15 mouse cellular contexts compared by ENCODE assay signal in the genomic region with DNA sequence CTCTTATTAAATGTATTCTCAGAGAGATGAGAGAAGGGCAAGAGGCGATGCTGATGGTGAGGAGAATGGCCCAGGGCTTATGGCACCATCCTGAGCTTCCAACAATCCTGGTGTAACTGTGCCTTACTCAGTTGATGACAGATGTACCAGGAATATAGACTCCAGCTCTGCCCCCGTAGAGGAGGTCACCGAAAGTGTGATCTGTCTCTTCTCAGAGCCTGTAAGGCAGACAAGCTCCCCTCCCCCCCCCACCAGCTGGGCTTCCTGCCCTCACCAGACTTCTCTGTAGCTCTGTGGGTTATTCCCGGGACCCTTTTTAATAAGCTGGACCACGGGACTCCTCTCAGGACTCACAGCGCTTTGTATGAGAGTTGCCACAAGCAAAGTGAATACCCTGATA.
"Had no signal": no experiment of that assay in that cellular context is flagged by ENCODE, and none has a peak within 500 bp of the region (broad histone marks: within the 10 kb centered on the region; RNA-seq: fewer than 3 reads in every experiment).

No protein-coding gene starts in this region.

- DNase-seq: lung, embryonic 14.5 days; lung, postnatal 10 days; lung, postnatal 4 days; midbrain, embryonic 14.5 days; retina, postnatal 1 day; right cerebral cortex, postnatal 4 days; spleen, adult 18-20 months; thymus, adult 18-20 months; thymus, postnatal 14 days had no signal

- H3K9me3 ChIP-seq: limb, embryonic 15.5 days; liver, embryonic 12.5 days; midbrain, embryonic 10.5 days; neural tube, embryonic 13.5 days had no signal

- H3K27ac ChIP-seq: left cerebral cortex, adult 2 months; limb, embryonic 15.5 days; liver, embryonic 12.5 days; midbrain, embryonic 10.5 days; neural tube, embryonic 13.5 days had no signal

- H3K4me3 ChIP-seq: left cerebral cortex, adult 2 months; limb, embryonic 15.5 days; liver, embryonic 12.5 days; midbrain, embryonic 10.5 days; myocyte; neural tube, embryonic 13.5 days had no signal

- H3K36me3 ChIP-seq: limb, embryonic 15.5 days; liver, embryonic 12.5 days; midbrain, embryonic 10.5 days; neural tube, embryonic 13.5 days had no signal

- H3K9ac ChIP-seq: limb, embryonic 15.5 days; liver, embryonic 12.5 days; lung, embryonic 14.5 days; neural tube, embryonic 13.5 days had no signal

- H3K4me2 ChIP-seq: limb, embryonic 15.5 days; liver, embryonic 12.5 days; lung, embryonic 14.5 days; neural tube, embryonic 13.5 days had no signal

- ATAC-seq: liver, embryonic 12.5 days had no signal

- H3K4me1 ChIP-seq: limb, embryonic 15.5 days; liver, embryonic 12.5 days; midbrain, embryonic 10.5 days had no signal

- H3K27me3 ChIP-seq: limb, embryonic 15.5 days; liver, embryonic 12.5 days; neural tube, embryonic 13.5 days had no signal
